Mouse (Mus musculus): Measurements from ENCODE around the gene Snrnp35. TPM values are rescaled to one million over a fixed set of nuclear protein-coding genes. Genes with fewer than 3 reads are reported as not detected.

Snrnp35 gene
- 14.1 and 15.3 TPM in 2 replicates for polyA plus RNA-seq (2014; fragmentation: Nextera tagmentation; extraction: Ambion mirVana)

- H3K4me2 ChIP-seq (ENCODE audit: low read depth, severe bottlenecking) = peak within 1 kb of the TSS; percentile 50
- H3K36me3 ChIP-seq (ENCODE audit: control insufficient read depth, insufficient read depth, low read length) = no peaks in the 10 kb centered on the region
- peak within 1 kb of the TSS; percentile 56 for H3K4me3 ChIP-seq (ENCODE audit: low read depth, low read length)
- H3K27ac ChIP-seq (replicated peaks; ENCODE audit: low read depth, low read length) = peak within 1 kb of the TSS; percentile 98
- peak within 1 kb of the TSS; percentile 79 for H3K9ac ChIP-seq (ENCODE audit: low read length)
- WGBS = under 1% methylated on average over 48 of the region's 48 CpGs
- no peaks in the 10 kb centered on the region for H3K27me3 ChIP-seq (ENCODE audit: control insufficient read depth, insufficient read depth, low read length)
- peaks cover 4% of the 10 kb centered on the region; the same call in 1 of the 2 replicates for H3K4me1 ChIP-seq (ENCODE audit: control insufficient read depth, insufficient read depth, low read length)
- no peaks in the 10 kb centered on the region for H3K9me3 ChIP-seq (ENCODE audit: control insufficient read depth, low read length)
- peak; percentile 90 for DNase-seq (ENCODE audit: low spot score)
- ATAC-seq (ENCODE audit: insufficient number of reproducible peaks, low FRiP score, low TSS enrichment, low read depth) = peak; percentile 89
These were observed at the start of gene Snrnp35 for GRCm38 (mm10) chr5:124482966-124483654. Gene Snrnp35, plus strand, starts transcription at chr5:124483134.

GRCm38 (mm10) chr5:124438229-124438628 lies 44.7 kb upstream of the Snrnp35 start:
- Histone ChIP-seq H3K9ac (ENCODE audit: low read length) (no peak overlapping the region), H3K9me3 (ENCODE audit: control insufficient read depth, low read length) (no peaks in the 10 kb centered on the region), H3K27ac (replicated peaks; ENCODE audit: low read depth, low read length) (no peak overlapping the region), H3K36me3 (ENCODE audit: control insufficient read depth, insufficient read depth, low read length) (no peaks in the 10 kb centered on the region), H3K4me3 (ENCODE audit: low read depth, low read length) (no peak overlapping the region), H3K27me3 (ENCODE audit: control insufficient read depth, insufficient read depth, low read length) (no peaks in the 10 kb centered on the region), H3K4me1 (ENCODE audit: control insufficient read depth, insufficient read depth, low read length) (no peaks in the 10 kb centered on the region), H3K4me2 (ENCODE audit: low read depth, severe bottlenecking) (no peak overlapping the region; the same call in 1 of the 2 replicates)
- no peak for DNase-seq (ENCODE audit: low spot score)
- ATAC-seq (ENCODE audit: insufficient number of reproducible peaks, low FRiP score, low TSS enrichment, low read depth) = no peak
- 94% methylated on average over 5 of the region's 5 CpGs for WGBS

- no peaks in the 10 kb centered on the region for H3K9me3 ChIP-seq (ENCODE audit: control insufficient read depth, low read length)
- no peak overlapping the region for H3K27ac ChIP-seq (replicated peaks; ENCODE audit: low read depth, low read length)
- no peaks in the 10 kb centered on the region for H3K4me1 ChIP-seq (ENCODE audit: control insufficient read depth, insufficient read depth, low read length)
- no peak overlapping the region for H3K9ac ChIP-seq (ENCODE audit: low read length)
- ATAC-seq (ENCODE audit: insufficient number of reproducible peaks, low FRiP score, low TSS enrichment, low read depth) = no peak
- peak overlapping the region; percentile 94; the same call in 1 of the 2 replicates for H3K4me2 ChIP-seq (ENCODE audit: low read depth, severe bottlenecking)
- no peak overlapping the region for H3K4me3 ChIP-seq (ENCODE audit: low read depth, low read length)
- DNase-seq (ENCODE audit: low spot score) = no peak
- H3K36me3 ChIP-seq (ENCODE audit: control insufficient read depth, insufficient read depth, low read length) = no peaks in the 10 kb centered on the region
- no peaks in the 10 kb centered on the region for H3K27me3 ChIP-seq (ENCODE audit: control insufficient read depth, insufficient read depth, low read length)
- WGBS = 74% methylated on average over 5 of the region's 5 CpGs
These were observed 44.2 kb upstream of the Snrnp35 start for GRCm38 (mm10) chr5:124438746-124439145.

- WGBS = under 1% methylated on average over 34 of the region's 34 CpGs
- H3K27me3 ChIP-seq (ENCODE audit: control insufficient read depth, insufficient read depth, low read length) = no peaks in the 10 kb centered on the region
- peak within 1 kb of the TSS; percentile 89 for H3K27ac ChIP-seq (replicated peaks; ENCODE audit: low read depth, low read length)
- peak within 1 kb of the TSS; percentile 94 for H3K4me2 ChIP-seq (ENCODE audit: low read depth, severe bottlenecking)
- H3K9ac ChIP-seq (ENCODE audit: low read length) = peak within 1 kb of the TSS; percentile 79
- peak within 1 kb of the TSS; percentile 80 for H3K4me3 ChIP-seq (ENCODE audit: low read depth, low read length)
- peak; percentile 94 for DNase-seq (ENCODE audit: low spot score)
- peak; percentile 96 for ATAC-seq (ENCODE audit: insufficient number of reproducible peaks, low FRiP score, low TSS enrichment, low read depth)
- no peaks in the 10 kb centered on the region for H3K36me3 ChIP-seq (ENCODE audit: control insufficient read depth, insufficient read depth, low read length)
- no peaks in the 10 kb centered on the region for H3K4me1 ChIP-seq (ENCODE audit: control insufficient read depth, insufficient read depth, low read length)
- H3K9me3 ChIP-seq (ENCODE audit: control insufficient read depth, low read length) = no peaks in the 10 kb centered on the region
These were observed 43.4 kb upstream of the Snrnp35 start, which contains the start of gene Kmt5a for GRCm38 (mm10) chr5:124439447-124440093. Gene Kmt5a, plus strand, starts transcription at chr5:124439930.

GRCm38 (mm10) chr5:124440094-124440701 lies 42.7 kb upstream of the Snrnp35 start:
- H3K36me3 ChIP-seq (ENCODE audit: control insufficient read depth, insufficient read depth, low read length) = no peaks in the 10 kb centered on the region
- H3K27me3 ChIP-seq (ENCODE audit: control insufficient read depth, insufficient read depth, low read length) = no peaks in the 10 kb centered on the region
- H3K9ac ChIP-seq (ENCODE audit: low read length) = peak overlapping the region; percentile 79
- WGBS = under 1% methylated on average over 30 of the region's 30 CpGs
- peak overlapping the region; percentile 80 for H3K4me3 ChIP-seq (ENCODE audit: low read depth, low read length)
- ATAC-seq (ENCODE audit: insufficient number of reproducible peaks, low FRiP score, low TSS enrichment, low read depth) (peak; percentile 58), DNase-seq (ENCODE audit: low spot score) (peak; percentile 77)
- H3K27ac ChIP-seq (replicated peaks; ENCODE audit: low read depth, low read length) = peak overlapping the region; percentile 89
- peak overlapping the region; percentile 94 for H3K4me2 ChIP-seq (ENCODE audit: low read depth, severe bottlenecking)
- no peaks in the 10 kb centered on the region for H3K4me1 ChIP-seq (ENCODE audit: control insufficient read depth, insufficient read depth, low read length)
- no peaks in the 10 kb centered on the region for H3K9me3 ChIP-seq (ENCODE audit: control insufficient read depth, low read length)

GRCm38 (mm10) chr5:124442628-124443027 lies 40.3 kb upstream of the Snrnp35 start:
- no peaks in the 10 kb centered on the region for H3K27me3 ChIP-seq (ENCODE audit: control insufficient read depth, insufficient read depth, low read length)
- H3K9me3 ChIP-seq (ENCODE audit: control insufficient read depth, low read length) = no peaks in the 10 kb centered on the region
- no peak overlapping the region for H3K4me2 ChIP-seq (ENCODE audit: low read depth, severe bottlenecking)
- H3K36me3 ChIP-seq (ENCODE audit: control insufficient read depth, insufficient read depth, low read length) = no peaks in the 10 kb centered on the region
- no peak overlapping the region for H3K4me3 ChIP-seq (ENCODE audit: low read depth, low read length)
- ATAC-seq (ENCODE audit: insufficient number of reproducible peaks, low FRiP score, low TSS enrichment, low read depth) (no peak), DNase-seq (ENCODE audit: low spot score) (no peak)
- H3K9ac ChIP-seq (ENCODE audit: low read length) = no peak overlapping the region
- 93% methylated on average over 2 of the region's 2 CpGs for WGBS
- no peak overlapping the region for H3K27ac ChIP-seq (replicated peaks; ENCODE audit: low read depth, low read length)
- peaks cover 6% of the 10 kb centered on the region for H3K4me1 ChIP-seq (ENCODE audit: control insufficient read depth, insufficient read depth, low read length)

- DNase-seq (ENCODE audit: low spot score) (no peak), ATAC-seq (ENCODE audit: insufficient number of reproducible peaks, low FRiP score, low TSS enrichment, low read depth) (no peak)
- H3K4me1 ChIP-seq (ENCODE audit: control insufficient read depth, insufficient read depth, low read length) = peaks cover 6% of the 10 kb centered on the region
- no peaks in the 10 kb centered on the region for H3K27me3 ChIP-seq (ENCODE audit: control insufficient read depth, insufficient read depth, low read length)
- no peak overlapping the region for H3K27ac ChIP-seq (replicated peaks; ENCODE audit: low read depth, low read length)
- H3K36me3 ChIP-seq (ENCODE audit: control insufficient read depth, insufficient read depth, low read length) = peaks cover 8% of the 10 kb centered on the region
- no peak overlapping the region for H3K9ac ChIP-seq (ENCODE audit: low read length)
- no peak overlapping the region for H3K4me2 ChIP-seq (ENCODE audit: low read depth, severe bottlenecking)
- no peak overlapping the region for H3K4me3 ChIP-seq (ENCODE audit: low read depth, low read length)
- WGBS = 73% methylated on average over 3 of the region's 3 CpGs
- no peaks in the 10 kb centered on the region for H3K9me3 ChIP-seq (ENCODE audit: control insufficient read depth, low read length)
These were observed 38.7 kb upstream of the Snrnp35 start for GRCm38 (mm10) chr5:124444208-124444607.

Data from limb, embryonic 11.5 days (tissue).